Mouse (Mus musculus): ENCODE measurements around the gene Cs. TPM values are rescaled to one million over a fixed set of nuclear protein-coding genes. Genes with fewer than 3 reads are reported as not detected.

Cs gene
- polyA plus RNA-seq (2014; fragmentation: Illumina TruSeq; extraction: RNeasy Lipid Tissue Mini Kit (QIAGEN cat#74804); ENCODE audit: low read depth, low replicate concordance), result 1,135 TPM

GRCm38 (mm10) chr10:128337306-128338181, at the start of gene Cs:
TSS of gene Cs (plus strand) at chr10:128337734.

GRCm38 (mm10) chr10:128298702-128299171, 38.8 kb upstream of the Cs start, which contains the start of gene Il23a:
TSS of gene Il23a (minus strand) at chr10:128298752.

GRCm38 (mm10) chr10:128303126-128304021, 34.2 kb upstream of the Cs start, which contains the start of gene Pan2:
TSS of gene Pan2 (plus strand) at chr10:128303335.

GRCm38 (mm10) chr10:128322141-128323108, 15.1 kb upstream of the Cs start, which contains the start of gene Cnpy2:
TSS of gene Cnpy2 (plus strand) at chr10:128322459.

GRCm38 (mm10) chr10:128368402-128369217, 31.1 kb downstream of the Cs start, which contains the start of gene Coq10a:
TSS of gene Coq10a (minus strand) at chr10:128368997.

GRCm38 (mm10) chr10:128376455-128377211, 39.1 kb downstream of the Cs start, which contains the start of gene Ankrd52:
TSS of gene Ankrd52 (plus strand) at chr10:128377115.

GRCm38 (mm10) chr10:128401056-128401455, 63.5 kb downstream of the Cs start, which contains the start of gene Slc39a5:
TSS of gene Slc39a5 (minus strand) at chr10:128401229.

GRCm38 (mm10) chr10:128411211-128412054, 73.9 kb downstream of the Cs start, which contains the start of the genes Nabp2 and Rnf41:
TSS of gene Nabp2 (minus strand) at chr10:128411492.
TSS of gene Rnf41 (plus strand) at chr10:128411657.

Other genes starting within 250 kb of the Cs start
- 18.2 TPM for gene Baz2a, start 246.2 kb upstream of the Cs start, polyA plus RNA-seq (2014; fragmentation: Illumina TruSeq; extraction: RNeasy Lipid Tissue Mini Kit (QIAGEN cat#74804); ENCODE audit: low read depth, low replicate concordance)
- 72.7 TPM for gene Rbms2, start 157.4 kb upstream of the Cs start, polyA plus RNA-seq (2014; fragmentation: Illumina TruSeq; extraction: RNeasy Lipid Tissue Mini Kit (QIAGEN cat#74804); ENCODE audit: low read depth, low replicate concordance)
- gene Gls2, start 143.3 kb upstream of the Cs start, polyA plus RNA-seq (2014; fragmentation: Illumina TruSeq; extraction: RNeasy Lipid Tissue Mini Kit (QIAGEN cat#74804); ENCODE audit: low read depth, low replicate concordance), result 1.4 TPM
- 36.7 TPM for gene Spryd4, start 125.9 kb upstream of the Cs start, polyA plus RNA-seq (2014; fragmentation: Illumina TruSeq; extraction: RNeasy Lipid Tissue Mini Kit (QIAGEN cat#74804); ENCODE audit: low read depth, low replicate concordance)
- not detected for gene Mip, start 111.9 kb upstream of the Cs start, polyA plus RNA-seq (2014; fragmentation: Illumina TruSeq; extraction: RNeasy Lipid Tissue Mini Kit (QIAGEN cat#74804); ENCODE audit: low read depth, low replicate concordance)
- gene Timeless, start 105.7 kb upstream of the Cs start, polyA plus RNA-seq (2014; fragmentation: Illumina TruSeq; extraction: RNeasy Lipid Tissue Mini Kit (QIAGEN cat#74804); ENCODE audit: low read depth, low replicate concordance), result 14.8 TPM
- not detected for gene Apon, start 83.6 kb upstream of the Cs start, polyA plus RNA-seq (2014; fragmentation: Illumina TruSeq; extraction: RNeasy Lipid Tissue Mini Kit (QIAGEN cat#74804); ENCODE audit: low read depth, low replicate concordance)
- gene Apof, start 69.1 kb upstream of the Cs start, polyA plus RNA-seq (2014; fragmentation: Illumina TruSeq; extraction: RNeasy Lipid Tissue Mini Kit (QIAGEN cat#74804); ENCODE audit: low read depth, low replicate concordance), result 0.73 TPM
- 13.2 TPM for gene Stat2, start 67.2 kb upstream of the Cs start, polyA plus RNA-seq (2014; fragmentation: Illumina TruSeq; extraction: RNeasy Lipid Tissue Mini Kit (QIAGEN cat#74804); ENCODE audit: low read depth, low replicate concordance)
- not detected for gene Il23a, start 39.0 kb upstream of the Cs start, polyA plus RNA-seq (2014; fragmentation: Illumina TruSeq; extraction: RNeasy Lipid Tissue Mini Kit (QIAGEN cat#74804); ENCODE audit: low read depth, low replicate concordance)
- gene Pan2, start 34.4 kb upstream of the Cs start, polyA plus RNA-seq (2014; fragmentation: Illumina TruSeq; extraction: RNeasy Lipid Tissue Mini Kit (QIAGEN cat#74804); ENCODE audit: low read depth, low replicate concordance), result 14.4 TPM
- gene Cnpy2, start 15.3 kb upstream of the Cs start, polyA plus RNA-seq (2014; fragmentation: Illumina TruSeq; extraction: RNeasy Lipid Tissue Mini Kit (QIAGEN cat#74804); ENCODE audit: low read depth, low replicate concordance), result 64.0 TPM
- 389 TPM for gene Coq10a, start 31.3 kb downstream of the Cs start, polyA plus RNA-seq (2014; fragmentation: Illumina TruSeq; extraction: RNeasy Lipid Tissue Mini Kit (QIAGEN cat#74804); ENCODE audit: low read depth, low replicate concordance)
- gene Ankrd52, start 39.4 kb downstream of the Cs start, polyA plus RNA-seq (2014; fragmentation: Illumina TruSeq; extraction: RNeasy Lipid Tissue Mini Kit (QIAGEN cat#74804); ENCODE audit: low read depth, low replicate concordance), result 30.7 TPM
- gene Slc39a5, start 63.5 kb downstream of the Cs start, polyA plus RNA-seq (2014; fragmentation: Illumina TruSeq; extraction: RNeasy Lipid Tissue Mini Kit (QIAGEN cat#74804); ENCODE audit: low read depth, low replicate concordance), result not detected
- 46.9 TPM for gene Nabp2, start 73.8 kb downstream of the Cs start, polyA plus RNA-seq (2014; fragmentation: Illumina TruSeq; extraction: RNeasy Lipid Tissue Mini Kit (QIAGEN cat#74804); ENCODE audit: low read depth, low replicate concordance)
- gene Rnf41, start 73.9 kb downstream of the Cs start, polyA plus RNA-seq (2014; fragmentation: Illumina TruSeq; extraction: RNeasy Lipid Tissue Mini Kit (QIAGEN cat#74804); ENCODE audit: low read depth, low replicate concordance), result 15.0 TPM
- 56.7 TPM for gene Smarcc2, start 121.5 kb downstream of the Cs start, polyA plus RNA-seq (2014; fragmentation: Illumina TruSeq; extraction: RNeasy Lipid Tissue Mini Kit (QIAGEN cat#74804); ENCODE audit: low read depth, low replicate concordance)
- 525 TPM for gene Myl6, start 156.4 kb downstream of the Cs start, polyA plus RNA-seq (2014; fragmentation: Illumina TruSeq; extraction: RNeasy Lipid Tissue Mini Kit (QIAGEN cat#74804); ENCODE audit: low read depth, low replicate concordance)
- gene Myl6b, start 161.0 kb downstream of the Cs start, polyA plus RNA-seq (2014; fragmentation: Illumina TruSeq; extraction: RNeasy Lipid Tissue Mini Kit (QIAGEN cat#74804); ENCODE audit: low read depth, low replicate concordance), result 3.0 TPM
- gene Esyt1, start 188.1 kb downstream of the Cs start, polyA plus RNA-seq (2014; fragmentation: Illumina TruSeq; extraction: RNeasy Lipid Tissue Mini Kit (QIAGEN cat#74804); ENCODE audit: low read depth, low replicate concordance), result 20.8 TPM
- 7.1 TPM for gene Zc3h10, start 210.0 kb downstream of the Cs start, polyA plus RNA-seq (2014; fragmentation: Illumina TruSeq; extraction: RNeasy Lipid Tissue Mini Kit (QIAGEN cat#74804); ENCODE audit: low read depth, low replicate concordance)
- gene Rpl41, start 211.6 kb downstream of the Cs start, polyA plus RNA-seq (2014; fragmentation: Illumina TruSeq; extraction: RNeasy Lipid Tissue Mini Kit (QIAGEN cat#74804); ENCODE audit: low read depth, low replicate concordance), result 918 TPM
- gene Pa2g4, start 228.3 kb downstream of the Cs start, polyA plus RNA-seq (2014; fragmentation: Illumina TruSeq; extraction: RNeasy Lipid Tissue Mini Kit (QIAGEN cat#74804); ENCODE audit: low read depth, low replicate concordance), result 56.0 TPM